Comparison of ENCODE assay signal across 15 mouse cellular contexts in the genomic region with DNA sequence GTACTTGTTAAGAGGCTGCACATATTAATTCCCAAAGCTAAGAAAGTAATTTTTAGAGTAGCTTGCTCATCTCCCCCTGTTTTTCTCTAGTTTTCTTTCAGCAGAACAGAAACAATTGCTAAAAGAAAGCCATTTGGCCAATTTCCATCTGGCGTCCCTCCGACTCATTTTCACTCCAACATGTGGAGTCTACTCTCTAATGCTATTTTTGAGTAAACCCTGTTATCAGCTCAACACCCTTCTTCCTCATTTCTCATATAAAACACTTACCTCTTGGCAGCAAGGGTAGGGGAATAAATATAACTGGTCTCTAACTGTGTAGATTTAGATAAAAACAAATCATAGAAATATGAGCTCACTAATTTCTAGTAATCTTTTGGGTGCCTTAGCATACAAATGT.
DNase-seq lines count a peak whose midpoint lies in the region; ATAC-seq and TF ChIP-seq lines count a peak whose summit lies in the region.
"Had no signal": no experiment of that assay in that cellular context is flagged by ENCODE, and none has a peak within 500 bp of the region (broad histone marks: within the 10 kb centered on the region; RNA-seq: fewer than 3 reads in every experiment).

No protein-coding gene starts in this region.

- no peaks in the 10 kb centered on the region for H3K27me3 ChIP-seq in forebrain, postnatal 0 days (ENCODE audit: insufficient read depth, low read length)
- no peaks in the 10 kb centered on the region for H3K27me3 ChIP-seq in forebrain, embryonic 10.5 days (ENCODE audit: poor library complexity, severe bottlenecking)
- H3K27me3 ChIP-seq: embryonic facial prominence, embryonic 15.5 days; forebrain, embryonic 12.5 days; heart, embryonic 15.5 days; limb, embryonic 13.5 days; midbrain, embryonic 15.5 days had no signal

- no peak for TF ChIP-seq CTCF in forebrain, postnatal 0 days (IDR thresholded peaks at IDR 0.05; ENCODE audit: low read depth)

- no peaks in the 10 kb centered on the region for H3K36me3 ChIP-seq in forebrain, postnatal 0 days (ENCODE audit: insufficient read depth)
- H3K36me3 ChIP-seq in forebrain, embryonic 10.5 days (replicated peaks) = no peaks in the 10 kb centered on the region
- H3K36me3 ChIP-seq: embryonic facial prominence, embryonic 15.5 days; forebrain, embryonic 12.5 days; heart, embryonic 15.5 days; limb, embryonic 13.5 days; midbrain, embryonic 15.5 days had no signal

- H3K4me3 ChIP-seq in forebrain, postnatal 0 days (ENCODE audit: low read depth, low read length) = no peak overlapping the region
- H3K4me3 ChIP-seq in forebrain, embryonic 10.5 days = no peak overlapping the region
- H3K4me3 ChIP-seq: embryonic facial prominence, embryonic 15.5 days; forebrain, embryonic 12.5 days; heart, embryonic 15.5 days; limb, embryonic 13.5 days; midbrain, embryonic 15.5 days had no signal

- H3K27ac ChIP-seq in forebrain, postnatal 0 days (ENCODE audit: low read depth, low read length) = no peak overlapping the region
- no peak overlapping the region for H3K27ac ChIP-seq in forebrain, embryonic 10.5 days
- H3K27ac ChIP-seq: embryonic facial prominence, embryonic 15.5 days; forebrain, embryonic 12.5 days; heart, embryonic 15.5 days; limb, embryonic 13.5 days; macrophage; midbrain, embryonic 15.5 days had no signal

- H3K4me2 ChIP-seq in forebrain, postnatal 0 days (ENCODE audit: low read depth) = no peak overlapping the region
- H3K4me2 ChIP-seq: embryonic facial prominence, embryonic 15.5 days; forebrain, embryonic 12.5 days; heart, embryonic 15.5 days; limb, embryonic 13.5 days; midbrain, embryonic 15.5 days had no signal

- intact Hi-C loops in left cerebral cortex, postnatal 4 days (cut with DNase I) = no loop called here

- ATAC-seq in forebrain, postnatal 0 days = no peak
- peak; percentile 48 to 69; a peak in 3 of 4 replicates for ATAC-seq in hematopoietic stem cell, adult 5-6 weeks (replicated peaks in 1 of 2; ENCODE audit: insufficient read depth in 1 of 2, low FRiP score in 2 of 2, low TSS enrichment in 1 of 2, low read depth in 1 of 2, poor library complexity in 2 of 2, severe bottlenecking in 2 of 2)
- ATAC-seq: midbrain, embryonic 15.5 days had no signal

- 28% methylated on average over 2 of the region's 2 CpGs for WGBS in forebrain, postnatal 0 days
- WGBS in forebrain, embryonic 10.5 days = 86% methylated on average over 2 of the region's 2 CpGs

- H3K9ac ChIP-seq in forebrain, postnatal 0 days = no peak overlapping the region
- H3K9ac ChIP-seq: embryonic facial prominence, embryonic 15.5 days; forebrain, embryonic 12.5 days; heart, embryonic 15.5 days; limb, embryonic 13.5 days; midbrain, embryonic 15.5 days had no signal

- no peaks in the 10 kb centered on the region for H3K9me3 ChIP-seq in forebrain, postnatal 0 days (ENCODE audit: low read length)
- no peaks in the 10 kb centered on the region for H3K9me3 ChIP-seq in forebrain, embryonic 10.5 days
- H3K9me3 ChIP-seq: embryonic facial prominence, embryonic 15.5 days; forebrain, embryonic 12.5 days; heart, embryonic 15.5 days; limb, embryonic 13.5 days; midbrain, embryonic 15.5 days had no signal

- H3K4me1 ChIP-seq in forebrain, postnatal 0 days (ENCODE audit: insufficient read depth) = no peaks in the 10 kb centered on the region
- no peaks in the 10 kb centered on the region for H3K4me1 ChIP-seq in forebrain, embryonic 10.5 days
- H3K4me1 ChIP-seq: embryonic facial prominence, embryonic 15.5 days; forebrain, embryonic 12.5 days; midbrain, embryonic 15.5 days had no signal

- peak; percentile 28 for DNase-seq in forebrain, postnatal 0 days
- DNase-seq in forebrain, embryonic 10.5 days (ENCODE audit: extremely low spot score, low spot score) = no peak
- DNase-seq in left cerebral cortex, postnatal 4 days = peak; percentile 27
- no peak for DNase-seq in left cerebral cortex, adult 18-20 months (ENCODE audit: low spot score in 2 of 2)
- DNase-seq in MEL-GATA-1-ER (ENCODE audit: extremely low read depth, low read depth) = peak; percentile 6
- DNase-seq in cerebellum, adult 8-10 months = no peak
- no peak for DNase-seq in urinary bladder, adult 18-20 months (ENCODE audit: low spot score in 2 of 2)
- DNase-seq: kidney, adult 8-10 months had no signal

Comparison
In these comparisons a context has a peak if more than half of its experiments do, and no peak if none do; other contexts are left out.
1. DNase-seq: peak in forebrain, postnatal 0 days (single experiment), left cerebral cortex, postnatal 4 days (single experiment) and MEL-GATA-1-ER (single experiment); none in forebrain, embryonic 10.5 days (single experiment), left cerebral cortex, adult 18-20 months (0 of 2), cerebellum, adult 8-10 months (single experiment) and urinary bladder, adult 18-20 months (0 of 2).